Mouse (Mus musculus) layer of hippocampus, adult 8-10 months (tissue): ENCODE measurements at regions not wholly inside any gene's neighbourhood (a gene's known extent, or its start where the extent isn't known, plus 50 kb on each side); places are given as distances from the start of the nearest gene placed in this dataset.

Experiments used
- DNase-seq, 2 experiments: peaks; one replicate each; pipeline ENCODE4 v3.0.0; 2022; ENCODE audit warnings: low spot score in 2 of 2

DNA sequence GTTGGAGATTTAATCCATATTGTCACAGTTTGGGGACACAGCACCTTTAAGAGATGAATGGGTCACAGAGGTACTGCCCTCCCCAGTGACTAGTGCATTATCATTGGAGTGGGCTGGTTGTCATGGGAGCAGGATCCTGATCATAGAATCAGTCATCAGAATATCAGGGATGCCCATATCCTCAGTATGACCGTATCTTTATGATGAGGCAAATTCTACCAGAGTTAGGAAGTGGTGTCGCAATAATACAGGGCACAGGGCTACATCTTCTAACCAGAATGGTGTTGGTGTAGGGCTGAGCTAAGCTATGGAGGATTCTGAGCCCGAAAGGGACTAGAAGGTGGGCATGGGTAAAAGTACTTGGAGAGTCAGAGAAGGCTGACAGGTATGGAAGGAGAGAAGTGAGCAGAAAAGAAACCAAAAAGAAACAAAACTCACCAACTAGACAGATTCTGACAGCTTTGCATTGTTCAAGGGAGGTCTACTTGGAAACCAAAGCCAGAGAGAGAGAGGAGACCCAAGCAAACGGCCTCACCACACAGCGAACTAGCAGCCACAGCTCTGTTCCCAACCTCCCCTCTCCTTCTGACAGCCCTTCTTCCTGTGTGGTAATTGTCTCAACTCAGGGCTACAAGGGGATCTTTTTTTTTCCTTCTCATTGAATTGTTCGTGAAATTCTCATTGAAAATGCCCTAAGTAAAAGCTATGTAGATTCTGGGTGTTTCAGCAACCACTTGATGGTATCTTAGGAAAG is 129.2 kb downstream of the Lrrc30 start:
- no peak for DNase-seq

DNA sequence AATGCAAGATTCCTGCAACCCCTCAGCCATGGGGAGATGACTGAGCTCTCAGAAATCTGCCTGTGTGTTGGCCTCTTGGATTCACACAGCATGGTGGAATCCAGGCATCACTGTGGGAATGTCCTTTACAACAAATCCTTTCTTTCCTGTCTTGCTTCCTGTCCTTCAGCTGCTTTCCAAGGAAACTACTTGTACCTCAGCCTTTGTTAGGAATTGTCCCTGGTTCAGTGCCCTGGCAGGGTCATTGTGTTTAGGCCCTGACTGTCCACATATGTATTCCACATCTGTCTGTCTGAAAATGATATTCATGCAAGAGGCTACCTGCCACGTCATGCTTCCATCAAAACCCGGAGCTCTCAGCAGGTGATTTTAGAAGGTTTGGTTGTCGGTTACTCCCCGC is 129.9 kb downstream of the Lrrc30 start:
- DNase-seq: no peak

DNA sequence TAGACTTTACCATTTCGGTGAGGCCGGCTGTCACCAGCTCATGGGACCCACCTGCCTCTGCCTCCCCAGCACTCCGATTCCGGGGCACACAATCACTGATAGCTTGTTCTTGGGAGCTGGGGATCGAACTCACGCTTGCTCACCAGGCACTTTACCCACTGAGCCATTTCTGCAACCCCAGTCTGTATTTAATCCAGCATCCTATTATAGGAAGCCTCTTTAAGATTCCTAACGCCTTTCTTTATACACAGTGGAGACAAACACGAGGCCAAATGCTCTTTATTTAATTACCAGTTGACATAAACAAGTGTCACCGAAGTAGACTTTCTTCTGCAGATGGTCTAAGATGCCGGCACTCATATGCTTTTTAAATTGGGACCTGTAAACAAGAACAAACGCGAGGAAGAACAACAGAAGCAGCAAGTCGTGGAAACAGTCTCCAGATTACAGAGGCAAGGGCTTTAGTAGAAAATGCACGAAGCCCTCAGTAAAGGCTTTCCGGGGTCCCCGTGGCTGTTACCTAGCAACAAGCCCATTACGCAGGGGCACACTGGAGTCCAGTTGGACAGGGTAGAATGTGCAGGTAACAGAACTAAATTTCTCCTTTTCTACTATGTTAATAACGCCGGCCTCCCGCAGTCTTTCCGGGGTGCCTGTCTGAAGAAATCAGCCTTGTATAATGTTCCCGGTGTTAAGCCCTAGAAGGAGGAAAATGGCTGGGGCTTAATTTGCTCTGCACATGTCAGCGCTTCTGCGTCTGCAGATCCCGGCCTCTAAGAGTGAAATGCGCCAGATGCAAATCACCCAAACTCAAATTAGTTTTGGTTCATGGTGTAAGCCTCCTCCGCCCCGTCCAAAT is 132.5 kb downstream of the Lrrc30 start:
- no peak for DNase-seq

DNA sequence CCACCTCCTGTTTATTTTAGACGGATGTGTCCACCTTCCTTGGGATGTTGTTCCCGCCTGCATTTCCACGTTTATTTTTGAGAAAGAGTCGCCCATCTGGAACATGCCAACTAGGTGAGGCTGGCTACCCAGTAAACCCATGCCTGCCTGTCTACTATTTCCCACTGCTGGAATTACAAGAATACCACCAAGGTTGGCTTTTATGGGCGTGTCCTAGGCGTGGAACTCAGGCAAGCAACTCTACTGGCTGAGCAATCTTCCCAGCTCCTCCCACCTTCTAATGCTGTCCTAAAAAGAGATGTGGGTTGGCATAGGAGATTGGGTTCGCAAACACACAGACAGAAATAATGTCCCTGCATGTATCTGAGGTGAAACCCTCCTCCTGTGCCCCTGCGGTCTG is 135.1 kb downstream of the Lrrc30 start:
- DNase-seq: no peak

DNA sequence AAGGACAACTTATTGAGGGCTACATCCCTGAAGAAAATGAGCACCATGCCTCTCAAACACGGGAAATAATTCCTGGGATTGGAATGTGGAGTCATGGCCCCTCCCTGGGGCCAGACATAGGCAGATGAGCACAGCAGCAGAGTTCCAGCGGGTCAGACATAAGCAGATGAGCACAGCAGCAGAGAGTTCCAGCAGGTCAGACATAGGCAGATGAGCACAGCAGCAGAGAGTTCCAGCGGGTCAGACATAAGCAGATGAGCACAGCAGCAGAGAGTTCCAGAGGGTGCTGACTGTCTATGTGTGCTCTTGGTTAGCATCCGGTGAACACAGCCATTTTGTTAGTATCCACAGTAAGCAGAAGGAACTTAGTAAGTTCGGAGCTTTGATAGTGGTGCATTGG is 126.2 kb upstream of the Ptprm start:
- no peak for DNase-seq

DNA sequence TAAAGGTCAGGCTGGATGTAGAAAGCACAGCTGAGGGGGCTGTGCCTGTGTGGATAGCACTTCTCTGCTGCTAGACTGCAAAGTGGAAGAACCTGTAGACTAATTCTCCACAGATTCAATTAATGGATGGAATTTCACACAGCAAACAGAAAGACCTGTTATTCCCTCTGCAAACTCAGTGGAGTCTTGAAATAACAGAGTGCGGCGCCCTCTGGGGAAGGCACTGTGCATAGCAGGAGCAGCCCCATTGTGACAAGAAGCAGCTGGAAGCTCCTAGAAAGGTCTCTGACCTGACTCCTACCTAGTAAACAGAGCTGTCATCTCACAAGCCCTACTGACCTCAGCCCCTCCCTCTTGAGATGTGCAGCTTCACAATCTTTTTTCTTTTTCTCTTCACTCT is 118.9 kb upstream of the Ptprm start:
- peak; percentile 37 to 59 for DNase-seq

DNA sequence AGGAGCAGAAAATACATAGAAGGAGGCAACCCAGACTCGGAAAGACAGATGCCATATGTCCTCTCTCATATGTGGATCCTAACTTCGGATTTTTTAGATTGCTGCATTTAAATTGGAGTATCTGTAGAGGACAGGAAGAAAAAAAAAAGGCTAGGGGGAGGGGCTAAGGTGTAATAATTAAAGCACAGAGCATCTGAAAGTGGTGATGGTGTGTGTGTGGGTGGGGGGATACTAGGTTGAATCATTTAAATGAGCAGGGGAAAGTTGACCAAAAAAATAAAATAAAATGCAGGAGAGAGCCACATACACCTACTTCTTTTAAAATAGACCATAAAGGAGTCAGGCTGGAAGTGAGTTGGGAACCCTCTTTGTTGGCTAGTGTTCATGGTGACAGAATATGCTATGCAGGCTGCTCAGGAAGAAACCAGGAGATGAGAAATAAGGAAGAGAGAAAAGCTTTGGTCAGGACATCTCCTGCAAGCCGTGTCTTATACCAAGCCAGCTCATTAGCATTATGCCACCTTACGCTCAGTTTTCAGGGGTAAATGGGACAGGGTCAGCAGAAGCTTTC is 104.7 kb upstream of the Ptprm start:
- DNase-seq: no peak

DNA sequence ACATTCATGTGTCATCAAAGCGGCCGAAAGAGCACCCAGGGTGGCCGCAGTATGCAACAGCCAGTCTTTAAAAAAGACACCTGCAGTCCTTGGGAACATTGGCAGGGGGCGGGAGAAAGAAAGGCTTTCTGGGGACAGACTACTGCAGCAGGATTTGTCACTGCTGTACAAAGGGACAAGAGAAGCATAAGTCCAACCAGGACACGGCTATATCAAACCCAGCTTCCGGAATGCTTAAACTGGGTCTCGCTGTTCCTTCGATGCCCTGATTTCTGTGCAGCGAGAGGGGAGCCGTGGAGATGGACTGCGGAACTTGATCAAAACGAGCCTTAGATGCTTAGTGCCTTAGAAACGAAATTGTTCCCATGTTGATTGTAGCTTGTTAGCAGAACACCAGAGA is 97.7 kb upstream of the Ptprm start:
- DNase-seq: no peak

DNA sequence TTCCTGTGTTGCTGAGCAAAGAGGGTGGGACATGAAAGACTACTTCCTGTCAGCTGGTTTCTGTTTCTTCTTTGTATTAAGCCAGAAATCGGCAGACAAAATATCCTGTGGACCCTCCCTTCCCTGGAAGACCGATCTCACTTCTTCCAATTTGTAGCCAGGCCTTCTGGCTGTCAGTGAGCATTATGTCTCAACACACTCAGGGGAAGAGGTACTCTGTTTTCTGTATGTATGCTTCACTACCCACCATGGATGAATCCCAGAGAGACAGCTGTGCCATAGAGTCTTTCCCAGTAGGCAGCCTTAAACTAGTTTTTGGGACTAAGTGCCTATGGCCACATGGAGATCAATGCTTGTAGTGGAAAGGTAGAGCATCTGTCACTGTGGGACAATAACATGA is 96.8 kb upstream of the Ptprm start:
- no peak for DNase-seq

DNA sequence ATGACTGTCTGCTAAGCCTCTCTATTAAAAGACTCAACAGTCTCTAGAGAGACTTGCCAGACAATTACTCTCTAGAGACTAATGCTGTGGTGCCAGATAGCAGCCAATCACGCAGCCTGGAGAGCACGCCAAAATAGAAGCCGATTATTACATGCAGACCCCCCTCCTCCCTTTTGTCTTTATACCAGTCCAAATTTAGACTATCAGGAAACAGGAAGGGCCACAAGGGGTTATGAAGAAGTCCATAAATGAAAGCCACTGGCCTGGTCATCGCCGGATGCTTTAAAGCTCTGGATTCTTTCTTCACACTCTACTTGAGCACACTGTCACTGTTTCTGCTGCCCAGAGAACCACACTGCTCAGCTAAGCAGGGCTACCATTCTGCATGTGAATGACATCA is 95.8 kb upstream of the Ptprm start:
- no peak for DNase-seq

DNA sequence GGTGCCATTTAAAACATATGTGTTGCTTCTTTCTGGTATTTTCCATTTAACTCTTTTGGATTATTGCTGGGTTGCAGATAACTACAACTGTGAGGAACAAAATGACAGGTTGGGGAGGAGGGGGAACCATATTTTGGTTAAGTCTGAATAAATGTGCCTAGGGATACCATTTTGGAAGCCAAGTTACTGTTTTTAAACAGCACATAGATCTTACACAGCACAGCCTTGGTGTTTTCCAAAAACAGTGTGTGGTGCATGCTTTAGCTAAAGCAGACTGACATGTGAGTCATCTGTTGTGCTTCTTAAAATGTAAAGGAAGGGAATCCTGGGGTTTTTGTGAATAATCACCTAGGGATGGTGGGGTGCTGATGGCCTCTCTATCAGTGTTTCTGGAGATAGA is 91.7 kb upstream of the Ptprm start:
- DNase-seq: no peak

DNA sequence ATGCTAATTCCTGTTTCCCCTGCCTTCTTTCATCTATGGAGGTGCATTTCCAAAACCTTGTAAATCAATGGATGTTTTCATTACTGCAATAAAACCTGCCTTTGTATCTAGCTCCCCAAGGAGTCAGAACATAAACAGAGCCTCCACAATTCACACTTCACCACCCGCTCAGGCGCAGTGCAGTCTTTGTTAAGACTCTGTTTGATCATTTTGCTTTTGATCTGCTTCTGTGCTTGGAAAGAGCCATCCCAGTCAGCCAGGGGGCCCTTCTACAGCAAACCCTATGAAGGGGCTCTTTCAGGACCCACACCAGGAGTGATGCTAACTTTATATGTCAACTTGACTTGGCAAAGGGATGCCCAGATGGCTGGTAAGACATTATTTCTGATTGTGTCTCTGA is 86.7 kb upstream of the Ptprm start:
- DNase-seq: no peak

DNA sequence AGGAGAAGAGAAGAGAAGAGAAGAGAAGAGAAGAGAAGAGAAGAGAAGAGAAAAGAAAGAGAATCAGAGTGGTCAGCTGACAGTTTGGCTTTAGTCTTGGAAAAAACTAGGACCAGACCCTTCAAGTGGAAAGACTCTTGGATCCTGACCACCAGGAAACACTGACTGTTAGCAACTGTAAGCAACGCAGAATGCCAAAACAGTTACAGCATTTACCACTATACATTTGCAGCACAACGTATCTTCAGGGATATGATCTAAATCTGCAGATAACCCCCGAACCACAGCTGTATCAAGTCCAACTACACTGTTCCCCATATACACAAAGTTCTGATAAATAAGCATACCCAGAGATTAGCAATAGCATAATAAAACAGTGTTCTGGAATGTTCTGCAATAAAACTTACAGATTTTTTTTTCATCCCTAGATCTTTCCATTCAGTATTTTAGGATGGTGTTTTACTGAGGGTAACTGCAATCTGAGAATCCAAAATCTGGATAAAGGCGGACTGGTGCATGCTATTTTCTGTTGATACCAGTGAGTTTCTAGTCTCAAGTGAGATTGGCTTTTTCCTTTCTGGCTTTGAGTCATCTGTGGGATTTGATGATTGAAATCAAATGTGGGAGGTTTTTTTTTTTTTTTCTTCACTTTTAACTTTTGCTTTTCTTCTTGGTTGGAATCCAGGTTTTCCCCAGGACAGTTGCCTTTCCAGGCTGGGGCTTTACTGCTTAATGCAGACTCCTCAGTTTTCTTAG is 65.9 kb upstream of the Ptprm start:
- no peak for DNase-seq

DNA sequence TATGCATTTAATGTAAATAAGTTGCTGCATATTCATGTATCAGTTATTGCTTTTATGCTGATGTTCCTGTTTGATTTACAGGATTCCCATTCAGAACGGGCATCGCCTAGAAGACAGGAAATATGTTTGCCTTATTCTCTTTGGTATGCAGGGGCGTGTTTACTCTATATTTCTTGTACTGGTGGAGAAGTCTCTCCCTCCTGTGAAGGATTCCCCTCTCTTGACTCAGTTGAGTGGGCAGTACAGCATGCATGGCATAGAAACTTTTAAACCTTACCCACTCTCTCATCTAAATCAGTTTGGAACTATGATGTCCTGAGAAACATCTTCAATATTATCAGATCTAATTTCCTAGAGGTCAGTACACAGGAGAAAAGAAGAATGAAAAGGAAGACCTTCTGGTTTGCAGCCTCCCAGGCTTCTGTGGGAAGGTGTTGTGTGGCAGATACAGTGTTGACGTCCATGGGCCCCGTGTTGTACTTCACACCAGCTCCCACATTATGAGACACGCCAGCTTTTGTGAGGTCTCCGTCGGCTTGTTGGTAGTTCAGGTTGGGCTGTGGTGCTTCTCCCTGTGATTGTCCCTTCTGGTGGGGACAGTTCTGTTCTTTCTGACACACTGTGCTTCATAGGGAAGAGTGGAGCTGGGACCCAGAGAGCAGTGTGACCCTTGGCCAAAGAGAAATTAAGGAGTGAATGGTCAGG is 58.4 kb upstream of the Ptprm start:
- no peak for DNase-seq

DNA sequence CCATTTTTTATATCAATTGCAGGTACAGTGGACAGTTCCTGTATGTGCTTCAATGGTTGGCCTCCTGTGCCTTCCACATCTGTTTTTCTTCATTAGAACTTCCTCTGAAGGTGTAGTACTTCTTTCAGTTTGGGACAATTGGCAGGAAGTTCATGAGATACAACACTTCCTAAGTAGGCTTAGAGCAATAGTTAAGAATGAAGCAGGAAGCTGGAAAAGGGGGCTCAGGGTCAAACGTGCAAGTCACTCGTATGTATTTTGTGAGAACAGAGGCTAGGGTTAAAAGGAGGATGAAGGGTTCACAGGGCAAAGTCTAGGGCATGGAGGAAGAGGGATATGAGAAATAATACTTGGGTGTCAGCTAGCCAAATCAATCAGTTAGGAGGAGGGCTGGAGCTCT is 55.7 kb upstream of the Ptprm start:
- DNase-seq: no peak

DNA sequence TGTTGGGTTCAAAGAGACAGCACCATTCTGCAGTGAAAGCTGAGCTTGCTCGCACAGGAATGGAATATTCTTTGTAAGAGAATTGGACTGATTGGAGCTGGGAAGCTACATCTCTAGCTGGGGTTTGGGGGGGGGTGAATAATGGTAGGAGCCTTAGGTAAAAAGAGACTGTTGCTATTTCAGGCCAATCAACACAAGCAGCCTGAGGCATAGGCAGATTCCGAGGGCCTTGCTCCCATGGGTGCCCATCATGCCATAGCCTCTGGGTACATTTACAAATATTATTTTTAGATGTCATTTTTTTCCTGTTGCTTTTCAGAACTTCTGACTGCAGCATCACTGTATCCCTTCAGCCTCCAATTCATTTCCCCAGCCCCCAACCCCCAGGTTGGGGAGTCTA is 51.7 kb upstream of the Ptprm start:
- DNase-seq: no peak
